Mouse (Mus musculus): Measurements from ENCODE around the gene Mvb12b. TPM values are rescaled to one million over a fixed set of nuclear protein-coding genes. Genes with fewer than 3 reads are reported as not detected.
A peak's percentile ranks its signal among the peaks of the same experiment; 100 is the strongest.

Mvb12b gene
- polyA plus RNA-seq, 1 experiment from 2014 or later = 19.0 TPM

DNA sequence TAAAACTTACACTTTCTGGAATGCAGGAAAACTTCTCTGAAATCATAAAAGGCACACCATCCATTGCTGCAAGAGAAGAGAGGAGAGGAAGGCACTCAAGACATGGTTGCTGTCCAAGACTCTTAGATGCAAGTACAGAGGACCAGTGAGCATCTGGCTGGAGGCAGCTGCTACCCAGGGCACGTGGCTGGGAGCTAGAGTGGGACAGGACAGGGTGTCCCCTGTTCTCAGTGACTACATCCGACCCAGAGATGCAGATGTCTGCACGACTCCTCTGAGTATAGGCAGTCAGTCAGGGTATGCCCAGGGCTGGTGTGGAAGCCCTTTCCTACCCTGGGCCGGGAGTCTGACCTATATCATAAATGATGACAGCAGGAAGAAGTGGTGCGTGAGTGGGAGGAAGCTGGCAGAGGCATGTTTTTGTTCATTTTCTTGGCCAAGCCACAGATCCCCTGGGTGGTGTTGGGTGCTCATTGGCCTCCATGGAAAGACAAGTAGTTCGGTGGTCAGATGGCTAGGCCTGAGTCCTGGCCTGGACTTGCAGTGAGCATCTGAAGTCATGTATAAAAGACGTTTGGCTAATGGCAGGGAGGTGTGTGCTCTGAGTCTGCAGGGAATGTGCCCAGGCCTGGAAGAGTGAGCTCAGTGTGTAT lies 132.6 kb downstream of the Mvb12b start:
- Histone ChIP-seq H3K27me3 (ENCODE audit: low read depth, poor library complexity, severe bottlenecking) (peaks cover 12% of the 10 kb centered on the region; the same call in 1 of the 2 replicates), H3K4me3 (no peak overlapping the region), H3K9me3 (replicated peaks) (no peaks in the 10 kb centered on the region), H3K27ac (replicated peaks) (peak overlapping the region; percentile 49), H3K4me1 (peaks cover 59% of the 10 kb centered on the region), H3K36me3 (peaks cover 9% of the 10 kb centered on the region)
- DNase-seq (ENCODE audit: low spot score) = no peak
- WGBS = 82% methylated on average over 7 of the region's 7 CpGs

- WGBS = 92% methylated on average over 3 of the region's 3 CpGs
- H3K36me3 ChIP-seq = peaks cover 17% of the 10 kb centered on the region
- no peaks in the 10 kb centered on the region for H3K9me3 ChIP-seq (replicated peaks)
- H3K4me3 ChIP-seq = no peak overlapping the region
- H3K27ac ChIP-seq (replicated peaks) = peak overlapping the region; percentile 49
- H3K27me3 ChIP-seq (ENCODE audit: low read depth, poor library complexity, severe bottlenecking) = peaks cover 12% of the 10 kb centered on the region; the same call in 1 of the 2 replicates
- DNase-seq (ENCODE audit: low spot score) = no peak
- H3K4me1 ChIP-seq = peaks cover 51% of the 10 kb centered on the region
Observed at GRCm38 (mm10) chr2:33754317-33754633, 133.5 kb downstream of the Mvb12b start.

- Histone ChIP-seq H3K4me1 (peaks cover 46% of the 10 kb centered on the region), H3K9me3 (replicated peaks) (no peaks in the 10 kb centered on the region), H3K27me3 (ENCODE audit: low read depth, poor library complexity, severe bottlenecking) (peaks cover 9% of the 10 kb centered on the region; the same call in 1 of the 2 replicates), H3K36me3 (peaks cover 23% of the 10 kb centered on the region), H3K4me3 (no peak overlapping the region), H3K27ac (replicated peaks) (peak overlapping the region; percentile 74)
- WGBS = 29% methylated on average over 15 of the region's 15 CpGs
- peak; percentile 69 for DNase-seq (ENCODE audit: low spot score)
Observed at GRCm38 (mm10) chr2:33753630-33754316, 134.0 kb downstream of the Mvb12b start.

GRCm38 (mm10) chr2:33750611-33751010 lies 137.1 kb downstream of the Mvb12b start:
- Histone ChIP-seq H3K27ac (replicated peaks) (no peak overlapping the region), H3K36me3 (peaks cover 31% of the 10 kb centered on the region), H3K4me1 (peaks cover 39% of the 10 kb centered on the region), H3K4me3 (no peak overlapping the region), H3K27me3 (ENCODE audit: low read depth, poor library complexity, severe bottlenecking) (no peaks in the 10 kb centered on the region), H3K9me3 (replicated peaks) (no peaks in the 10 kb centered on the region)
- 91% methylated on average over 7 of the region's 7 CpGs for WGBS
- no peak for DNase-seq (ENCODE audit: low spot score)

- DNase-seq (ENCODE audit: low spot score) = peak; percentile 73
- peaks cover 32% of the 10 kb centered on the region for H3K36me3 ChIP-seq
- H3K4me1 ChIP-seq = peaks cover 3% of the 10 kb centered on the region
- H3K9me3 ChIP-seq (replicated peaks) = no peaks in the 10 kb centered on the region
- WGBS = 12% methylated on average over 5 of the region's 5 CpGs
- H3K27ac ChIP-seq (replicated peaks) = no peak overlapping the region
- H3K27me3 ChIP-seq (ENCODE audit: low read depth, poor library complexity, severe bottlenecking) = no peaks in the 10 kb centered on the region
- no peak overlapping the region for H3K4me3 ChIP-seq
Observed at GRCm38 (mm10) chr2:33746471-33746870, 141.3 kb downstream of the Mvb12b start.

DNA sequence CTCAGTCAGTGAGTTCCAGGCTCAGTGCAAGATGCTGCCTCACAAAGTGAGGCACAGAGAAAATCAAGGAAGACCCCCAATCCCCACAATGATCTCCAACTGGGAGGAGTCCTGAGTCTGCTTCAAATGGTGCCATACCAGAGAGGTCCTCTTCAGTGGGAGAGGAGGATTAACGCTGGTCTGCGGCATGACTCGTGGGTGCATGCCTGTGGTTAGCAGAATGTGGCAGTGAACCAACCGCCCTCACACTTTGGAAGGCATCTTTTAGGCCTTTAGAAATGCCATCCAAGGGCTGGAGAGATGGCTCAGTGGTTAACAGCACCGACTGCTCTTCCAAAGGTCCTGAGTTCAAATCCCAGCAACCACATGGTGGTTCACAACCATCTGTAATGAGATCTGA lies 142.0 kb downstream of the Mvb12b start:
- DNase-seq (ENCODE audit: low spot score) = no peak
- no peak overlapping the region for H3K27ac ChIP-seq (replicated peaks)
- peaks cover 32% of the 10 kb centered on the region for H3K36me3 ChIP-seq
- no peak overlapping the region for H3K4me3 ChIP-seq
- H3K4me1 ChIP-seq = peaks cover 3% of the 10 kb centered on the region
- 93% methylated on average over 5 of the region's 5 CpGs for WGBS
- no peaks in the 10 kb centered on the region for H3K27me3 ChIP-seq (ENCODE audit: low read depth, poor library complexity, severe bottlenecking)
- H3K9me3 ChIP-seq (replicated peaks) = no peaks in the 10 kb centered on the region

DNA sequence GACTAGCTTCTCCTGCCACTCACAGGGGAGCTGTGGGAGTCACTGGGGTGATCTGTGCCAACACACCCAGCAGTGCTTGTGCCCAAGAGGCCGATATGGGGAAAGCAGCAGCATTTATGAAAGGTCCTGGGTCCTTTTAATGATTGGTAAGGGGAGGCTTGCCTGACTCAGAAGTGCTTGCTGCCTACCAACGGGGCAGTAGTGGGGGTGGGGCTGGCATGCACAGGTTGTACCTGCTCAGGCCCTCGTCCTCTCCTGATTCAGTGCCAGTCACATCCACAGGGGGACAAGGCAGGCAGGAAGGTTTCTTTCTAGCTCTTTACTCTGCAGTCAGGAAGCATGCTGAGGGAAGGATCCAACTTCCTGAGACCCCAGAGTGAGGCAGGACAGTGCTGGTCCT lies 150.6 kb downstream of the Mvb12b start:
- DNase-seq (ENCODE audit: low spot score) = no peak
- peak overlapping the region; percentile 63; the same call in 1 of the 2 replicates for H3K27ac ChIP-seq (replicated peaks)
- H3K36me3 ChIP-seq = peaks cover 22% of the 10 kb centered on the region
- peaks cover 55% of the 10 kb centered on the region for H3K27me3 ChIP-seq (ENCODE audit: low read depth, poor library complexity, severe bottlenecking)
- H3K9me3 ChIP-seq (replicated peaks) = no peaks in the 10 kb centered on the region
- peaks cover 45% of the 10 kb centered on the region for H3K4me1 ChIP-seq
- no peak overlapping the region for H3K4me3 ChIP-seq
- 78% methylated on average over 3 of the region's 3 CpGs for WGBS

- Histone ChIP-seq H3K4me1 (peaks cover 45% of the 10 kb centered on the region), H3K27me3 (ENCODE audit: low read depth, poor library complexity, severe bottlenecking) (peaks cover 59% of the 10 kb centered on the region), H3K27ac (replicated peaks) (peak overlapping the region; percentile 63; the same call in 1 of the 2 replicates), H3K9me3 (replicated peaks) (no peaks in the 10 kb centered on the region), H3K4me3 (no peak overlapping the region), H3K36me3 (peaks cover 26% of the 10 kb centered on the region)
- peak; percentile 81 for DNase-seq (ENCODE audit: low spot score)
- WGBS = 8% methylated on average over 2 of the region's 2 CpGs
Observed at GRCm38 (mm10) chr2:33736722-33737121, 151.0 kb downstream of the Mvb12b start.

GRCm38 (mm10) chr2:33734781-33735485 lies 152.8 kb downstream of the Mvb12b start:
- Histone ChIP-seq H3K27me3 (ENCODE audit: low read depth, poor library complexity, severe bottlenecking) (peaks cover 68% of the 10 kb centered on the region), H3K4me3 (no peak overlapping the region), H3K36me3 (peaks cover 31% of the 10 kb centered on the region), H3K4me1 (peaks cover 52% of the 10 kb centered on the region), H3K27ac (replicated peaks) (peak overlapping the region; percentile 56), H3K9me3 (replicated peaks) (no peaks in the 10 kb centered on the region)
- 44% methylated on average over 10 of the region's 10 CpGs for WGBS
- peak; percentile 84 for DNase-seq (ENCODE audit: low spot score)

GRCm38 (mm10) chr2:33729701-33730100 lies 158.0 kb downstream of the Mvb12b start:
- H3K9me3 ChIP-seq (replicated peaks) = no peaks in the 10 kb centered on the region
- no peak overlapping the region for H3K4me3 ChIP-seq
- DNase-seq (ENCODE audit: low spot score) = no peak
- H3K27me3 ChIP-seq (ENCODE audit: low read depth, poor library complexity, severe bottlenecking) = peaks cover 67% of the 10 kb centered on the region
- peak overlapping the region; percentile 29 for H3K27ac ChIP-seq (replicated peaks)
- H3K36me3 ChIP-seq = peaks cover 27% of the 10 kb centered on the region
- WGBS = 40% methylated on average over 5 of the region's 5 CpGs
- H3K4me1 ChIP-seq = peaks cover 38% of the 10 kb centered on the region

DNA sequence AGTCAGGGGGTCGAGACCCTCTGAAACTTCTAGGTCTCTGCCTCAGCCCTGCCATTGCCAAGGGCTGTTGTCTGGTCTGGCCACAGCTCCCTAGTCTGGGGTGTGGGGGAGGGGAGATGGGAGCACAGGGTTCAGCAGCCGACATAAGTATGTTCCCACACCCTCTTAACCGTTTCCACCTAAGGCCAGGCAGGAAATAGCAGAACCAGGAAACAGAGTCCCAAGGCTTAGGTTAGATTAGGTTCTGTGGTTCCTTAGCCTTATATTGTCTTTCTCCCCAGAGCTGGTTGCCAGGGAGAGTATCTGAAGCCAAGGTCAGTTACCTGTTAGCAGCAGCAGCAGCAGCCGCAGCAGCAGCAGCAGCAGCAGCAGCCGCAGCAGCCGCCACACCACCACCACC lies 160.5 kb downstream of the Mvb12b start:
- Histone ChIP-seq H3K27ac (replicated peaks) (no peak overlapping the region), H3K36me3 (peaks cover 15% of the 10 kb centered on the region), H3K27me3 (ENCODE audit: low read depth, poor library complexity, severe bottlenecking) (peaks cover 42% of the 10 kb centered on the region), H3K4me3 (no peak overlapping the region), H3K4me1 (peaks cover 31% of the 10 kb centered on the region), H3K9me3 (replicated peaks) (no peaks in the 10 kb centered on the region; the same call in 1 of the 2 replicates)
- 84% methylated on average over 6 of the region's 6 CpGs for WGBS
- no peak for DNase-seq (ENCODE audit: low spot score)

DNA sequence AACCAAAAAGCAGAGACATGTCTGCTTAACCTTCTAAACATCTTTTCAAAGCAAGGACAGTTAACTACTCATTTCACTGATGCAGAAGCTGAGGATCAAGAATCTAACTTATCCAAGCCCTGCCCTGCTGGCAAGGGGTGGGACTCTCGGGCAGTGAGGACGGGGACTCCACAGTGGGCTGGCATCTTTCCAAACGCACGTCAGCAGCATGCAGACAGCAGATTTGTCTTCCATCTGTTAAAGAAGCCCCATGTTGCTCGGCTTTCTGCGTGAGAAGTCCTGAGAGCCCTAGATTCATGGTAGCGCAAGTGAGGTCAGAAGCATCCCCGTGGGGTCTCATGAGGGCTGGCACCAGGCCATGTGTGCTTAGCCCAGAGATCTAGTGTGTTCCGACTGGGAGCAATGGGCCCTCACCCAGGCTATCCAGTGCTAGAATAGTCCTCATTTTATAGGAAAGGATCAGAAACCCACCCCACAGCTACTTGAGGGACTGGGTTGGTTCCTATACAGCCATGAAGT lies 167.3 kb downstream of the Mvb12b start:
- no peak for DNase-seq (ENCODE audit: low spot score)
- Histone ChIP-seq H3K27ac (replicated peaks) (no peak overlapping the region), H3K27me3 (ENCODE audit: low read depth, poor library complexity, severe bottlenecking) (peaks cover 57% of the 10 kb centered on the region), H3K36me3 (no peaks in the 10 kb centered on the region), H3K9me3 (replicated peaks) (no peaks in the 10 kb centered on the region; the same call in 1 of the 2 replicates), H3K4me3 (no peak overlapping the region), H3K4me1 (peaks cover 46% of the 10 kb centered on the region)
- WGBS = 85% methylated on average over 9 of the region's 9 CpGs

Data from midbrain, embryonic 10.5 days (tissue).